Mouse (Mus musculus): ENCODE measurements around the gene Slamf6. TPM values are rescaled to one million over a fixed set of nuclear protein-coding genes. Genes with fewer than 3 reads are reported as not detected.
A peak's percentile ranks its signal among the peaks of the same experiment; 100 is the strongest.

Slamf6 gene
- polyA plus RNA-seq, 1 experiment: not detected

DNA sequence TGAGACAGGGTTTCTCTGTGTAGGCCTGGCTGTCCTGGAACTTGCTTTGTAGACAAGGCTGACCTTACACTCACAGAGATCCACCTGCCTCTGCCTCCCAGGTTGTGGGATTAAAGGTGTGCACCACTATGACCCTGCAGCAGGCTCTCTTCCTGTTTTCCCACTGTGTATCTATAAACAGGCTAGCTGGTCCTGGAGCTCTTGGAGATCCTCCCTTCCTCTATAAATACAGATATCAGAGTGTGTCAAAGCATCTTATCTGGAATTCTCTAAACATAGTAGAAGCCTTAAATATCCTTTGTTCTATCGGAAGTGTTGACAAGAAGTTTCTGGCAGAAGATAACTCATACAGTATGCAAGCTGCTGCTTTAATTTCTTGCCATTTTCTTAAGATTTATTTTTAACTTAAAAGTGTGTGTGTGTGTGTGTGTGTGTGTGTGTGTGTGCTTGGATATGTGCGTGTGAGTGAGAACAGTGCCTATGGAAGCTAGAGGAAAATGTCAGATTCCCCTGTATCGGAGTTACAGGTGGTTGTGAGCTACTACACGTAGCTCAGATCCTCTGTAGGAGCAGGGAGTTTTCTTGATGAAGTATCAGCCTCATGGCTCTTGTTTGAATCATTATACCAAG, 75.7 kb downstream of the Slamf6 start:
- Histone ChIP-seq H3K4me3 (no peak overlapping the region), H3K79me2 (ENCODE audit: control insufficient read depth, insufficient read depth) (no peaks in the 10 kb centered on the region), H3K4me2 (ENCODE audit: low read depth) (no peak overlapping the region), H3ac (ENCODE audit: control insufficient read depth, insufficient read length) (no peak overlapping the region), H3K36me3 (ENCODE audit: control insufficient read depth, insufficient read depth) (no peaks in the 10 kb centered on the region), H3K27me3 (ENCODE audit: control insufficient read depth, insufficient read depth, insufficient read length) (peaks cover 4% of the 10 kb centered on the region)
- no peak for TF ChIP-seq E2F4 (IDR thresholded peaks at IDR 0.05; ENCODE audit: insufficient read depth)
- TF ChIP-seq POLR2AphosphoS2 (IDR thresholded peaks at IDR 0.05; ENCODE audit: insufficient read length, low read depth): no peak
- no peak for TF ChIP-seq POLR2A (IDR thresholded peaks at IDR 0.05; ENCODE audit: insufficient read length, low read depth)
- no peak for TF ChIP-seq TCF3 (IDR thresholded peaks at IDR 0.05; ENCODE audit: insufficient read length, low read depth)
- no peak for TF ChIP-seq MAX (IDR thresholded peaks at IDR 0.05; ENCODE audit: low read depth)

GRCm38 (mm10) chr1:171994501-171994900, 77.2 kb downstream of the Slamf6 start:
- H3K4me3 ChIP-seq: no peak overlapping the region
- H3K36me3 ChIP-seq (ENCODE audit: control insufficient read depth, insufficient read depth): no peaks in the 10 kb centered on the region
- no peak overlapping the region for H3K4me2 ChIP-seq (ENCODE audit: low read depth)
- no peaks in the 10 kb centered on the region for H3K79me2 ChIP-seq (ENCODE audit: control insufficient read depth, insufficient read depth)
- no peak overlapping the region for H3ac ChIP-seq (ENCODE audit: control insufficient read depth, insufficient read length)
- H3K27me3 ChIP-seq (ENCODE audit: control insufficient read depth, insufficient read depth, insufficient read length): peaks cover 4% of the 10 kb centered on the region
- TF ChIP-seq MYOD1 (IDR thresholded peaks at IDR 0.05; ENCODE audit: control insufficient read depth in 1 of 3, insufficient read length in 2 of 3, low read depth in 2 of 3) (no peak), E2F4 (IDR thresholded peaks at IDR 0.05; ENCODE audit: insufficient read depth) (no peak), TCF3 (IDR thresholded peaks at IDR 0.05; ENCODE audit: insufficient read length, low read depth) (no peak), TCF12 (IDR thresholded peaks at IDR 0.05; ENCODE audit: insufficient read depth, poor library complexity, severe bottlenecking) (no peak), CEBPB (IDR thresholded peaks at IDR 0.05; ENCODE audit: insufficient read depth, poor library complexity, severe bottlenecking) (no peak)

- TF ChIP-seq POLR2AphosphoS2 (IDR thresholded peaks at IDR 0.05; ENCODE audit: insufficient read length, low read depth) (no peak), MAX (IDR thresholded peaks at IDR 0.05; ENCODE audit: low read depth) (no peak), POLR2A (IDR thresholded peaks at IDR 0.05; ENCODE audit: insufficient read length, low read depth) (no peak), MYOD1 (IDR thresholded peaks at IDR 0.05; ENCODE audit: control insufficient read depth in 1 of 3, insufficient read length in 2 of 3, low read depth in 2 of 3) (no peak), REST (IDR thresholded peaks at IDR 0.05; ENCODE audit: insufficient read depth, insufficient read length) (no peak), MYOG (IDR thresholded peaks at IDR 0.05; ENCODE audit: control insufficient read depth in 1 of 3, insufficient read depth in 1 of 3, insufficient read length in 2 of 3, low read depth in 2 of 3) (no peak), SRF (IDR thresholded peaks at IDR 0.05; ENCODE audit: control insufficient read depth, insufficient read length, low read depth) (no peak), CEBPB (IDR thresholded peaks at IDR 0.05; ENCODE audit: insufficient read depth, poor library complexity, severe bottlenecking) (no peak), TCF12 (IDR thresholded peaks at IDR 0.05; ENCODE audit: insufficient read depth, poor library complexity, severe bottlenecking) (no peak), TCF3 (IDR thresholded peaks at IDR 0.05; ENCODE audit: insufficient read length, low read depth) (no peak), USF1 (IDR thresholded peaks at IDR 0.05; ENCODE audit: low read depth) (no peak), E2F4 (IDR thresholded peaks at IDR 0.05; ENCODE audit: insufficient read depth) (no peak)
These were observed 77.8 kb downstream of the Slamf6 start for GRCm38 (mm10) chr1:171994918-171995715.

DNA sequence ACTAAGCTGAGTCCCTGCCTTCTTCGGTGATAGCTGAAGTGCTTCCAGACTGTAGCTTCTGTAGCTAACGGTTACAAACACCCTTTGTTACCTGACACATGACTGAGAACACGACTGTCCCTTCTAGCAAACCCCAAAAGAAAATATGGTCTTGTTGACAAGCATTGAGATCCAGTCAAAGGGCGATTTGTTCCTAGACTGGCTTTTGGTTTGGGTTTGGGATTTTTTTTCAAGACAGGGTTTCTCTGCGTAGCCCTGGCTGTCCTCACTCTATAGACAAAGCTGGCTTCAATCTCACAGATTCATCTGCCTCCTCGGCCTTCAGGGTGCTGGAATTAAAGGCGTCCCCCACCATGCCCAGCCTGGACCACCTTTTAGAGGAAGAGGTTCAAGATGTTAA, 79.4 kb downstream of the Slamf6 start:
- peak overlapping the region; percentile 12 for H3K4me2 ChIP-seq (ENCODE audit: low read depth)
- H3ac ChIP-seq (ENCODE audit: control insufficient read depth, insufficient read length): no peak overlapping the region
- H3K27me3 ChIP-seq (ENCODE audit: control insufficient read depth, insufficient read depth, insufficient read length): no peaks in the 10 kb centered on the region
- no peak overlapping the region for H3K4me3 ChIP-seq
- no peaks in the 10 kb centered on the region for H3K36me3 ChIP-seq (ENCODE audit: control insufficient read depth, insufficient read depth)
- H3K79me2 ChIP-seq (ENCODE audit: control insufficient read depth, insufficient read depth): no peaks in the 10 kb centered on the region
- TF ChIP-seq POLR2AphosphoS2 (IDR thresholded peaks at IDR 0.05; ENCODE audit: insufficient read length, low read depth): no peak
- no peak for TF ChIP-seq REST (IDR thresholded peaks at IDR 0.05; ENCODE audit: insufficient read depth, insufficient read length)
- no peak for TF ChIP-seq SRF (IDR thresholded peaks at IDR 0.05; ENCODE audit: control insufficient read depth, insufficient read length, low read depth)
- TF ChIP-seq CEBPB (IDR thresholded peaks at IDR 0.05; ENCODE audit: insufficient read depth, poor library complexity, severe bottlenecking): no peak
- TF ChIP-seq MYOD1 (IDR thresholded peaks at IDR 0.05; ENCODE audit: control insufficient read depth in 1 of 3, insufficient read length in 2 of 3, low read depth in 2 of 3): no peak
- no peak for TF ChIP-seq TCF12 (IDR thresholded peaks at IDR 0.05; ENCODE audit: insufficient read depth, poor library complexity, severe bottlenecking)

More at GRCm38 (mm10) chr1:171994918-171995715, 77.8 kb downstream of the Slamf6 start:
- Histone ChIP-seq H3K4me2 (ENCODE audit: low read depth) (no peak overlapping the region), H3K79me2 (ENCODE audit: control insufficient read depth, insufficient read depth) (no peaks in the 10 kb centered on the region), H3ac (ENCODE audit: control insufficient read depth, insufficient read length) (no peak overlapping the region), H3K27me3 (ENCODE audit: control insufficient read depth, insufficient read depth, insufficient read length) (peaks cover 4% of the 10 kb centered on the region), H3K4me3 (no peak overlapping the region), H3K36me3 (ENCODE audit: control insufficient read depth, insufficient read depth) (no peaks in the 10 kb centered on the region)

Measured in myocyte (in vitro differentiated cells).